Mouse (Mus musculus) kidney, adult 11 months (tissue): ENCODE data around the gene Abhd10.

ENCODE experiments used
- DNase-seq: peaks from one replicate; pipeline ENCODE4 v3.0.0; 2022

Gene Abhd10

DNA sequence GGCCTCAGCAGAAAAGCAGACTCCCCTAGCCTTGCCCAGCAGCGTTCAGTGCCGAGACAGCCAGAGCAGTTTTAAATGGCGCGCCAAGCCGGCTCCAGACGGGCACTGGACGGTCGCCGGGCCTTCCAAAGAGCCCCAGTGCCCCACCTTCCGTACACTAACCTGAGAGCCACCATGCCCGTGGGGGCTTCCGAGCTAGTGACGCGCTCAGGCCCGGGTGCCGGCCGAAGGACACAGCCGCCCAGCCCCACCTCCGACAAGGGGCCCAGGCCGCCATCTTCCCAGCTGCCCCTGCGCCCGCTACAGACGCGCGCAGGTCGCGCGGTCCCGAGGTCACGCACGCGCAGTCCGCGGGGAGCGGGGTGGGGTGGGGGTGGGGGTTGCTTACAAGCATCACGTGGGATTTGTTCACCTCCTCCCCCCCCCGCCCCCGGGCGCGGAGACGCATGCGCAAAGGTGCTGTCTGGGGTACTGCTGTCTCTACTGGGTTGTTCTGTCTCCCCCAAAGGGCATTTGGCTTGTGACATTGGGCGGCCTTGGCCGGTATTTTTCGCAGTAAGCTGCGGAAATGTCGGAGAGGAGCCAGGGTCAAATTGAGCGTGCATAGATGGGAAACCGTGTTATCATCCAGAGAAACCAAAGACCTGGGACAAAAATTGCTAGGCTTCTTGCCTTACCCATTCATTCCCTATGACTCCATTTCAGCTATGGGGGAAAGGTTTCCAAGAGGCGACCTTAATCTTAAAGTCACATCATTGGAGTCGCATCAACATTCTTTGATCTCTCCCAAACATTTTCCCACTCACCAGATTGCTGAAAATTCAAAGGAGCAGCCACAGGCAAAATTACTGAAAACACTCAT is at the start of gene Abhd10:
TSS of gene Abhd10 (minus strand) at position 341 of the 862 bp plus-strand sequence.
- peak; percentile 96 for DNase-seq

DNA sequence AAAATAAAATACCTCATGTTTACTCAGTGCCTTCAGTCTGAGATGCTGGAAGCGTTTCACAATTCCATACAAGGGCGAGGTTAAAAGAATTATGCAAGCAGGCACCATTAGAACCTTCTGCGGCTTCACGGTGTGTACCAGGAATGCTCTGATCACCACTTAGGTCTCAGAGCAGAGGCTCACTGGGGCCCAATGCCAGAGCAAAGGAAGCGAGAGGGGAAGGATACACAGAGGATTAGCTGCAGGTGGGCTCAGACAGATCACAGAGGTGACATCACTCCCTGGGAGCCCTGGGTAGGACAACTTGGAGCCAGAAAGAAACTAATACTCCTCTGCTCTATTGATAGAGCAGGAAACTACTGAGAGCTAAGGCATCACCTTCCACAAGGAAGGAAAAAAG is 48.5 kb upstream of the Abhd10 start:
- no peak for DNase-seq

DNA sequence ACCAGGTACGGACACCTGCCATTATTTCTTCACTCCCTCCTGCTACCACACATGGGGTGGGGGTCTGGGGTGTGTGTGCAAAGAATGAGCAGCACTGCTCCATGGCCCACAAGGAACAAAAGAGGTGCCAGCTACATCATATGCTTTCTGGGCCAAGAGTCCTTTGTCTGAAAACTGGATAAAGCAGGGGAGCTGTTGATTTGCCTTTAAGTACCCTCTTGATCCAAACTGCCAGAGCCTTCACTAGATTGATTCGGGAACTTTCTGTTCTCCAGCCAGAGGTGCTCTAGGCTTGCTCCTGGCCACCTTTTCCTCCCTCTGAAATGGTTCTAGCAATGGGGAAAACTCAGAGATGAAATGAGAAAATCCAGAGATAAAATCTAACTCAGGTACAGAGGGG is 46.6 kb upstream of the Abhd10 start:
- no peak for DNase-seq

DNA sequence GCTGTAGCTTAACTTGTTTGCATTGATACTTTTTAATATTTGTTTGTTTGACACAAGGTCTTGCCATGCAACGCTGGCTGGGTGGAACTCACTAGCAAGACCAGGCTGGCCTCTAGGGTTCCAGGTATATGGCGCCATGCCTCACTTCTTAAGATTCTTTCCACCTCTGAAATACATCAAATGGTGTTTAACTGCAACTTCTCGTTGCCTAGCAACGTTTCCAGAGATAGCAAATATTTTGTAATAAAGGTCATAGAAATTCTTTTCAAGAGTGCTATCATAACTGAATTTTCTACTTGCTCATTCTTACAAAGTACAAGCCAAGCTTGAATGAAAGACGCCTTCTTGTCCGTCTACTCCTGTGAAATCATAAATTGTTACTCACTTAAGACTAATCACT is 44.9 kb upstream of the Abhd10 start:
- DNase-seq = no peak

DNA sequence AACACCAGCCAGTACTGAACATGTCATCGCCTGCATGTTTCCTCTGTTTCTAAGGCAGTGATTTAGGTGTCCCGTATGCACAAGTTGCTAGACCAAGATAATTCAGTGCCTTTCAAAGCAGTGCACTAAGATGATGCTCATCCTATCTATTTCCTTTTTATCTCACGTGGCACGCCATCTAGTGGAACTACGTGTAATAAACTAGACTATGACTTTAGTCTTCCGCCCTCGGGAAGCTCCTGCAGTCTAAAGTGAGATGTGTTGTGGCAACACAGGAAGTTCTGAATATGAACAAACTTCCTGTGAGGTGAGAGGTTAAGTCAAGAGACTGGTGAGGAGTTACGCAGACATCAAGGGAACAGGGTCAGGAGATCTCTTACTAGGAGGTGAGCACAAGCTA is 43.9 kb upstream of the Abhd10 start:
- no peak for DNase-seq

DNA sequence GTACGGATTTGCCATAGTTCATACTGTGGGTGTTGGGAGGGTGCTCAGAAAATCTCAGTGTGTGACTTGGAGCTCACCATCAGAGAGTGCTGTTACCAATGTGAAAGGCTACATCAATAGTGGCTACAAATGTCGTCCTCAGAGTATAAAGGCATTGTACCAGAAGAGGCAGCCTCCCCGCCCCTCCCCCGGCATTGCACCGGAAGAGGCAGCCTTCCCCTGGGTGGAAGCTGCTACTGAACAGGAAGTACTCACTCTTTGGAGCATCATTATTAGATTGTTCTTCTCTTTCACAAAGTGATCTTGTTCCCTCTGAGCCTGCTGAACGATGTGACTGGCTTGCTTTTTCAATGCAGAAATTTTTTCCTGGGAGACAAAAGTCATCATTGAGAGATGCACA is 37.2 kb upstream of the Abhd10 start:
- DNase-seq = no peak

DNA sequence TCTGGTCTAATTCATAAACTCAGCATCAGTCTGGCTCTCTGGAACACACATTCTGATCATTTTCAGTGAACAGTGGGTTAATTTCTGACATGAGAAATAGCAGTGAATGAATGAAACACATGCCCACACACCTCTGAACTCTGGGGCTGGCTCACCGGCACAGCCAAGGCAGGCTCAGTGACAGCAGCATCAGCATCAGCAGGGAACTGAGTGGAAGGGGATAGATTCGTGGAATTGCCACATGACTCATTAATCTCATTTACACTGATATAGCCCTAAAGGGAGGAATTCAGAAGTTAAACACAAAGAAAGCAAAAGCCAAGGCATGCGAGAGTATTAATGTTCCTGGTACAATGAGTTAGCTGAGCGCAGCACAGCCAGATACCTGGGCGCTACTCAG is 32.1 kb upstream of the Abhd10 start:
- DNase-seq = no peak

DNA sequence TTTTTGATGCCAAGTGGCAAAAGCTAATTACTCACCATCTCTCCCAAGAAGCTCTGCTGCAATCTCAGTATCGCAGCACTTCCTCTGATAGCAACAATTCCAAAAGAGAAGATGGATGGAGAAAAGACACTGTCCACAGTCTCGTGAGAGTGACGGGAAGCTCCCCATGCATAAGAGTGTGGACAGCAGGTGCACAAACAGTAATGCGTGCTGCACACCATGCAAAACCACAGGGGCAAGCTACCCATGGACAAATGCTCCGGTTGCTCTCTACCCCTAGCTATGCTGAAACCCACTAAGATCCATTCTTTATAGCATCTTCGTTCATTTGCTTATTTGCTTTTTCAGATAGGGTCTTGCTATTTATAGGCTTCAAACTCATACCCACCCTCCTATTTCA is 28.2 kb upstream of the Abhd10 start:
- no peak for DNase-seq

DNA sequence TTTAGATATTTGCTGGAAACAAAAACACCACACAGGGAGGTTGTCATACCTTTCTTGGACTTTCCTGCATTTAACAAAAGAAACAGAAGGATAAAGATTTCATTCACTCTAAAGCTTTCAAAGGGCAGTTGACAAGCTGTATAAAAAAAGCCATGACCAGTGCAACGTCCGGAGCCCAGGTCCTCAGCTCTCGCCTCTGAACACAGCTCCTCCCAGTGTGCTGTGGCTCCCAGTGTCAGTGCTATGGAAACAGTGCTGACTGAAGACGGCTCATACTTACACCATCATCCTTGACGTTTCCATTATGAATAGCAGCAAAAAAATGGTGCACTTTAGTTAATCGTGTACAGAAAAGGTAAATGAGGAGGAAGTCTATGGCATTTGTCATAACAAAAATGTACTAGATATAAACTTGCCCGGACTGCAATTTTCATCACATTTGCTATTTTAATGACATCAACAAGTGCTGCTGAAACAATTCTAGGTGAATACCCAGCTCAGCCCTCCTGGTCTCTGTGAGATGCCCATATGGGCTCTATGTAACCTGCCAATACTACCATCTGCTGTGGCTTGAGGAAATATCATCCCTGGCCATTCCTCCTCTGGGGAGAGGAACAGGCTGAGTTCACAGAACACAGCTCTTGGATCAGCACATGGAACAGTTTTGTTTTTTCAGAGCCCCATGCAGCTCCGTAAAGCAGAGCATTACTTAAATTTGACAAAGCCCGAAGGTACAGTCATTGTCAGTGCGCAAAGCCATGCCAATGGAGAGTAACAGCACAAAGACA is 25.3 kb upstream of the Abhd10 start:
- no peak for DNase-seq

DNA sequence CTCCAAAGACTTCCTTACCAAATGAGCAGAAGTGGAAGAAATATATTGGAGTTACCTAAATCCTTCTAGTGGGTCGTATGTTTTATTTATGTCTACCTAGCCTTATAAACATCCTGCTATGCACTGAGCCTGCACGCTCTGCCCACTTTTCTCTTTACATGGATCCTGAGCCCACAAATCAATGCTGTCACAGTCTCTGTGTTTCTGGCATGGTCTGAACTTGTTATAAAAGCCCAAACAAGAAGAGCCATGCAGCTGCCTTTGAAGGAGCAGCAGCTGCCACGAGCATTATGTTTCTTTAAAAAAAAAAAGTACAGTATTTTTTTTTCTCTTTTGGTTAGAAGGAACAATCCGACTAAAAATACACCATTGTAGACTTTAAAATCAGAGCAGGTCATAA is 24.7 kb upstream of the Abhd10 start:
- DNase-seq = no peak

DNA sequence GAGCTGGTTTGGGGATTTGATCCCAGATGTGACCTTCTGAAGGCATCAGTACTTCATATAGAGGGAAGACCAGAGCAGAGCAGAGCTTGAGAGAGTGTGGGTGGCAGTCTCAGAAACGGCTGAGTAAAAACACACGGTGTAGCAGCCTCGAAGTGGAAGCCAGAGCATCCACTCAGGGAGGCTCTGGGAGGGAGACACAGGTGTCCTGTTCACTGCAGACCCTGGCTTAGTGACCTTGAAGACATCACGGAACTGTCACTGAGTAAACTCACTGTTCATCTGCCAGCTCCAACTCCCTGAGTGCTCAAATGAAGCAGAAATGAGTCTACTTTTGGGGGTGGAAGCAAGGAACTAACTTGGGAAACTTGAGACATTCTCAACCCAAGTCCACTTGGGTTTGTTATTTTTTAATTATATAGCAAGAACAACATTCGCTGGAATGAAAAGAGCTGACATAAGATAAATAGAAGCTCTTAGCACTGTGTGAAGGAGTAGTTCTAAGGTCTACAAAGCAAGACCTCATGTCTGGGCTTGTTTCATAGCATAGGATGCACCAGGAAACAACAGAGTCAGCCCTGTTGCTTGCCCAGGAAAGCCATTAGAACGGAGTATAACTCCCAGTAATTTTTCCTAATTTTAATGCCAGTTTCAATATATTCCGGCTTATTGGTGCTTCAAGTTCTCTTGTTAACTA is 23.2 kb upstream of the Abhd10 start:
- DNase-seq = no peak

DNA sequence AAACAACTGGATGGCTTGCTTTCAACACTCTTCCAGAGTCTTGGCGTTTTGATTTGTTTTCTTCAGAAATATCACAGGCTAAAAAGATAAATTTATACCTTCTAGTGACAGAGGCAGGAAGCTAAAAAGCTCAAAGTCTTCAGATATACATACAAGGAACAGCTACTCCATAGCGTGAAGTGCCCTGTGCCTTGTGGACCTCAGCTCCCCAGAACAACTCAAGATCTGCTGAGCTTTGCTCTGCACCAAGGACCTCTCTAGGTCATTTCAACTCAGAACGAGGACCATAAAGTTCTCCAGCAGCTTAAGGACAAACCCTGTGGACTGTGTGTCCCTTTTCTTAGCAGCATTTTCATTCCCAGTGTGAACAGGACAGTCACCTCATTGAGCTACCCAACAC is 22.3 kb upstream of the Abhd10 start:
- no peak for DNase-seq

DNA sequence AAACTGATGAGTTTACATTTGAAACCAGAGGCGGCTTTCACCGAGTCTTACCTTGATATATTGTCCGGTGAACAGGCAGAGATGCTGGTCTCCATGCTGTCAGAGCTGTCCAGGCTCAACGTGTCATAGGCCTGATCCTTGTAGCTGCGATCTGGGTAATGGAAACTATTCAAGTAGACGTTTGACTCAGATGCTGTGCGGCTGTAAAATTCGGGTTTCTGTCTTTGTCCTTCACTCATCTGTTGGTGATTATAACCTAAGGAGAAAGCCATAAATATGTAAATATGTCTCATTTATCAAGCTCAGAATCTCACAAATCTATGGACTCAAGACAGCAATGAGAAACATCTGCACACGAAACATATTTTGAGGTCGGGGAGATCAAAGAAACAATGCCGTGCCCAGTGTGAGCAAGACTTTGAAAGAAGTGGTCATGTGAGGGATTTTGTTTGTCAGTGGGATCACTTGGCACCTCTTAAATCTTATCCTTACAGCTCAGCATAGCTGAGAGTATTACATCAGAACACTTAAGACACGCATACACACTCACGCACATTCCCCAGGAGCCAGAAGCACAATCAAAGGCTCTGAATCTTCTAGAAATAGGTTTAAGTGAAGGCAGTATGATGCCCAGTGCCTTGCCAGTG is 20.2 kb upstream of the Abhd10 start:
- DNase-seq = no peak

DNA sequence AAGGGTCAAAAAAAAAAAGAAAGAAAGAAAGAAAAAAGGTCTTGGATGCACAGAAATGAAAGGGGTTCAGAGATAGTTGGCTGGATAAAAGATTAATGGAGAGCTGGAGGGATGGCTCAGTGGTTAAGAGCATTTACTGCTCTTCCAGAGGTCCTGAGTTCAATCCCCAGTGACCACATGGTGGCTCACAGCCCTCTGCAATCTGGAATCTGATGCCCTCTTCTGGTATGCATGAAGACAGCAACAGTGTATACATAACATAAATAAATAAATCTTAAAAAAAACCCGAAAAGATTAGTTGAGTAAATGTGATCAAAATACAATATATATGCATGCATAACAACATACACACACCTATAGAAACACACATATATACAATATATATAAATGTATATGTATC is 18.7 kb upstream of the Abhd10 start:
- no peak for DNase-seq

DNA sequence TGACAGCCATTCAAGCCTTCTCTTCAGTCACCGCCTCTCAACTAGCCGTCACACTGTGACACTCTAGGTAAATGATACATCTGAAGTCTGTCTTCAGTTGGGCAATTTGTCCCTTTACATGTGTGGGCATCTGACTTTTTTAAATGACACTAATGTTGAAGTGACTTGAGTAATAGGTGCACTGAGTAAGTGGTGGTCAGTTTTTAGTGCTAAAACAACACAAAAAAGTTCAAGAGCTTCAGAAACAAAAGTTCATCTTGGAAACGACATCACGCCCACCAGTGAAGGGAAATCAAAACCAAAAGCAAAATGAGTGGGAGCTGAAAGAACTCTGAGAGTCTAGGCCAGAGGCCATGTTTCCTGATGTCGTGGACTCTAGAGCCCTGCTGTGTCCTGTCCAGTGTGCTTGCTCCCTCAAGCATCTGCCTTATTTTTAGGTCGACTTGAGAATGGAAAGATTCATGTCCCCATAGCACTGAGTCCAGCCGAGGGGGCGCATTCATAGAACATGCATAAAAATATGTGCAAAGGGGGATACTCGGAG is 16.0 kb upstream of the Abhd10 start:
- no peak for DNase-seq

DNA sequence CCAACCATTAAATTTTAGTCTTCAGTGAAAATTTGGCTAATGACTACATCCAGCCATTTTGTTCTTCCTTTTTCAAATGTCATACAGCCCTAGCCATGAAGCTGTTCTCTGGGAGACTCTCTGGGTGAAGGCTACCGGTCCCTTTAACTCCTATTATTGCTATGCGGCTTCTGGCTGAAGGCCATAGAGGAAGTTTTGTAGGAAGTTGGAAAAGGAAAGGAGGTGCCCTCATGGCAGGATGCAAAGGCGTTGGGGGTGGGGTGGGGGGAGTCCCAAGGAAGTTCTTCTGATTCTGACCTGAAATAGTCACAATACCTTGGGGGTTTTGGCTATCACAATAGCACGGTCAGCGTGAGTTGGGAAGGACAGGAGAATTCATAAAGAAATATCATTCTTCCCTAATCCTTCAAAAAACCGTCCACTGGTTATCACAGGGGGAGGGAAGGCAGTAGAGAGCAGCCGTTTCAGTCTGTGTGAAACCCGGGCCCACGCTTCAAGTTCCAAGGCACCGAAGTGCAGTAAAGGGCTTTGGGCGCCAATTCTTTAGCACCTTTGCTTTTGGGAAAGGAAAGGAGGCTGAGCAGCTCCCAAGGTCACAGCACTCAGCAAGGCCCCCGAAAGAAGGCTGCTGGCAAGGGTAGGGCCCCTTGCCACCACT is 14.8 kb upstream of the Abhd10 start:
- peak; percentile 68 for DNase-seq

DNA sequence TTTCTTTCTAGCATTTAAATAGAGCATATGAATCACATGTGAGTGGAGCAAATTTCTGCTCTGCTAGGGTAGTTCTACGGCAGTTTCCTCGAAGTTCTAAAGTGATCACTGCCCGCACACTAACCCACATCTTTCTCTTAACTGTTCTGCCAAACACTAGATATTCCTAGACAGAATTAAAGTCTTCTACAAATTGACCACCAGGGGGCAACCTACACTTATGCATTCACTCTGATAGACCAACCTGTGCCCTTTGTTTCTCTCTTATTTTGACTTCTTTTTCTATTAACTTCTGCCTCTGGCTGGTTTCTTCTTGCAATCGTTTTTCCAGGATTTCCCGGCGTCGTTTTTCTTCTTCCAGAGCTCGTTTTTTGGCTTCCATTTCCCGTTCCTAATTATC is 14.1 kb upstream of the Abhd10 start:
- no peak for DNase-seq

DNA sequence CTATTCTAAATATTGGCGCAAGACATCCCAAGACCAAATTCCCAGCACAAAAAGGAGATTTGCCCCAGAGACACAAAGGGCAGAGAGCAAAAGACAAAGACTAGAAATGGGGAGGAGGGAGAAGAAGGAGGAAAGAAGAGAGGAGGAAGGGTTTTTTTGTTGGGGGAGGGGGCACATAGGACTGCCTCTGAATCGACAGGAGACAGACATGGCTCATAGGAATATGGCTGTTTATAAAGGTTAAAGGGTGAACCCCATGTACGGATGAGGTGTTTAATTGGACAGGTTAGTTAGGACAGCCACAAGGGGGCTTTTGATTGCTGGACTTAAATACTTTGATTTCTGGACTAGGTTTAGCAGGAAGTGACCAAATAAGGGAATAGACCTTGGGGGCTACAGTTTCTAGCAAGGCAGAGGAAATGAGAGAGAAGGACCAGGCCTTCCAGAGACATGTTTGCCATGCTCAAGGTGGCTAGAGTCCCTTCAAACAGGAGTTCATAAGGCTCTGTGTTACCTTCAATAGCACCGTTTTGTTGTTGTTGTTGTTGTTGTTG is 913 bp upstream of the Abhd10 start:
- DNase-seq = peak; percentile 20

DNA sequence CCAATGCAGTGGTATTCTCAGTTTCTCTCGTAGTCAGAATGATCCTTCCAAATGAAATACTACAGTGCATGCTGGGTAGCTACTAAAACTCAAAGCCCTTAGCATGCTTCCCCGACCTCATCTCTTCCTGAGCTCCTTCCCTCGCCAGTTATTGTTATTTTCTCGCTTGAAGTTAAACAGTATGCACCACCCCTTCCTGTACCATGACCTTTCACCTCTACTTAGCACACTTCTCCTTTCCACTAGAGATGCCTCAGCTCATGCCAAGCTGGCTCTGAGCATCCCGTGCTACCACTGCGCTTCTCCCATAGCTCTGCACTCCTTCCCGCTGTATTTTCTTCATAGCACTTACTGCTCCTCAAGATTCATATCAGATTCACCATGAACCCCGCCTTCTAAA is 4.9 kb downstream of the Abhd10 start:
- DNase-seq = no peak

DNA sequence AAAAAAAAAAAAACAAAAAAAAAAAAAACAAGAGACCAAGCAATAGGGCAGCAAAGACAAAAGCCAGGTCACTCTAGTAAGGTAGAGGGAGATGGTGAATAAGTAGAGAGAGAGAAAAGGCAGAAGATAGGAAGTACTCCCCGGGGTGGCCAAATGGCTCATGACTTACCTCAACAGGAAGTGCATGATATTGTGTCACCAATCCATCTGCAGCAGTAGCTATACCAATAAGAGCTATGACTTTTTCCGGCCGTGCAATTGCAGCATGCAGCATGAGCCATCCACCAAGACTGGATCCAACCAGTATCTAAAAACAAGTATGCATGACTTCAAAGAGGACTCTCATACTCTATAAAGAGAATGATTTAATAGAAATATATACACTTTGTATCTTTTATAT is 6.0 kb downstream of the Abhd10 start:
- no peak for DNase-seq

DNA sequence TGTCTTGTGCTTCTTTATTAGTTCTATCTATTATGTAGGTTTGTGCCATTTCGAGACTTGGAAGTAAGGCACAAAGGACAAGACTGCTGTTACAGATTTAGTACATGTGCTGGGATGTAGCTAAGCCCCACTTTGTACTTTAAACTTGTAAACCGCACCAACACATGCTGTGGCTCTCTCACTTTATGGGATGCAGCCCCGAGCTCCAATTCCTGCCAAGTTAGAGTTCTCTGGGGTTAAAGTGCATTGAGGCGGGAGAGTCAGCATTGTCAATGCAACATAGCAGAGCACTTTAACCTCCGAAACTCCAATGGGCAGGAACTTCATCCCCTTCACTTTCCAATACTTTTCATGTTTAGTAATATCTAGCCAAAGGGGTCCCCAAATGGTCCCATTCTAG is 13.6 kb downstream of the Abhd10 start:
- DNase-seq = peak; percentile 56

DNA sequence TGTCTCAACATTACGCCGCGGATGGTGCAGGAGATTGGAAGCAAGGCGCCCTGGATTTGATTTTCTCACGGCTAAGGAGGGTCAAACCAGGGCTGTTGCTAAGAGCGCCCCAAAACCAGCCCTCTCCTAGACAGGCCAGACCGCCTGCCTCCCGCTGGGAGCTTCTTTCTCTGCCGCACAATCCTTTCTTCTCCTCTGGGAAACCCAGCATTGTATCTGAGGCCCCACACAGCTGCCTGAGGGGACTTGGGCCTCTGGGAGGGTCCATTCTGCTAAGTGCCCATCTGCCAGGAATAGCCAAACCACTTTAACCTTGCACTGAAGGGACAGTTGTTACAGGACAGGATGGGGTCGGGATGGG is 18.0 kb downstream of the Abhd10 start:
- no peak for DNase-seq
